Mouse (Mus musculus) kidney, embryonic 15.5 days (tissue): ENCODE data around the gene Mrps5. TPM values are rescaled to one million over a fixed set of nuclear protein-coding genes. Genes with fewer than 3 reads are reported as not detected.

Experiments used
- ATAC-seq: fragments of 200-750 bp; cut with Nextera tagmentation; replicated peaks from 2 replicates; pipeline ENCODE4 v1.8.0; 2017; ENCODE audit warnings: moderate TSS enrichment; ENCODE audit not compliant: low FRiP score
- H3K27ac ChIP-seq: fragments of 300-500 bp; sonication (generic); 2 replicates; pipeline ENCODE4 v1.5.1; 2015; ENCODE audit warnings: mild to moderate bottlenecking, inconsistent platforms
- H3K27me3 ChIP-seq: fragments of 300-500 bp; sonication (generic); 2 replicates; pipeline ENCODE4 v1.6.1; 2015; ENCODE audit warnings: inconsistent platforms
- H3K36me3 ChIP-seq: fragments of 300-500 bp; sonication (generic); 2 replicates; pipeline ENCODE4 v1.6.1; 2015; ENCODE audit warnings: inconsistent platforms
- H3K4me1 ChIP-seq: fragments of 300-500 bp; sonication (generic); 2 replicates; pipeline ENCODE4 v1.6.1; 2015; ENCODE audit warnings: inconsistent platforms
- H3K4me2 ChIP-seq: fragments of 300-500 bp; sonication (generic); 2 replicates; pipeline ENCODE4 v1.6.1; 2015; ENCODE audit warnings: moderate library complexity, mild to moderate bottlenecking, inconsistent platforms
- H3K4me3 ChIP-seq: fragments of 300-500 bp; sonication (generic); replicated peaks from 2 replicates; pipeline ENCODE4 v1.5.1; 2015; ENCODE audit warnings: mild to moderate bottlenecking, inconsistent platforms
- H3K9ac ChIP-seq: fragments of 300-500 bp; sonication (generic); 2 replicates; pipeline ENCODE4 v1.6.1; 2015; ENCODE audit warnings: mild to moderate bottlenecking, inconsistent platforms
- H3K9me3 ChIP-seq: fragments of 300-500 bp; sonication (generic); replicated peaks from 2 replicates; pipeline ENCODE4 v1.6.1; 2016; ENCODE audit warnings: inconsistent platforms
- WGBS: fragments of 180-500 bp; shearing (Covaris S2); methylation state at CpG from one replicate; pipeline ENCODE4 v1.1.7; 2015; ENCODE audit warnings: mixed read lengths; 5-methylcytosine and 5-hydroxymethylcytosine counted together
- polyA plus RNA-seq: library from polyadenylated mRNA; unstranded; fragments of >200 nt; fragmentation: Nextera tagmentation; extraction: Ambion mirVana; gene quantifications from 2 replicates; pipeline ENCODE4 v1.2.1, GENCODE M21; 2015

Mrps5 gene
- polyA plus RNA-seq: 150 and 161 TPM in 2 replicates

DNA sequence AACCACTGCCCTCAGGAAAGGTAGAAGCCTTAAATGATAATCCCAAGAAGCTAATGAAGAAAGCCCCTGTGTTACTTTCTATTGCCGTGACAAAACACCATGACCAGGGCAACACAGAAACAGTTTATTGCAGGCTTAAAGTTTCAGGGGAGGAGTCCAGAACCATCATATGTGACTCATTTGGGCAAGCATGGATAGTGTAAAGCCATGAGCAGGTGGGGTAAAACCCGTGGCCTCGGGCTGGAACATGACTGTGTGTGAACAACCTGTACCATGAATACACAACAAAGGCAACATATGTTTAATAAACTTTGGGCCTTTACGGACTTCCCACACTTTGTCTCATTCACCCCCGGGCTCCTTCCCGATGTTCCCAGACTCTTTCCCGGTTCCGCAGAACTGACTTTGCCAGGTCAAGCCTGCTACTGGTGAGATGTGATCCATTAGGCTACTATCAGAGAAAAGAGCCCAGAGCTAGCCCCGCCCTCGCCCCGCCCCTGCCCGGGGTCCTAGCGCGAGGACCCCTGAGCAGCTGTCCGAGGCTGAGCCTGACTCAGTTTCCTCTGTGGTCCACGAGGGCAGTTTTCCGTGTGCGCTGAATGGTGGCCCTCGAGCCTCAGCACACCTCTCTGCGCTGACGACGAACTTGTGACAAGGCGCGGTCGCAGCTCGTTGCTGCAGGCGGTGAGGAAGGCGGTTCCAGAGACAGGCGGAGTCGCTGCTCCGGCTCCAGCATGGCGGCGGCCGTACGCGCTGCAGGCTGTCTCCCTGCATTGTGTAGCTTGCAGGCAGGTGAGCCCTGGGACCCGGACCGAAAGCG, at the start of gene Mrps5, which contains the start of gene Zfp661:
TSS of gene Mrps5 (plus strand) at position 529 of the 820 bp plus-strand sequence.
TSS of gene Zfp661 (minus strand) at position 401 of the 820 bp plus-strand sequence.
- Histone ChIP-seq H3K36me3 (peaks cover 10% of the 10 kb centered on the region), H3K4me1 (peaks cover 40% of the 10 kb centered on the region), H3K9me3 (no peaks in the 10 kb centered on the region), H3K27me3 (no peaks in the 10 kb centered on the region), H3K4me3 (peak within 1 kb of the TSS; percentile 89), H3K27ac (peak within 1 kb of the TSS; percentile 91), H3K4me2 (peak within 1 kb of the TSS; percentile 75), H3K9ac (peak within 1 kb of the TSS; percentile 64)
- 4% methylated on average over 39 of the region's 39 CpGs for WGBS
- peak; percentile 85 for ATAC-seq

DNA sequence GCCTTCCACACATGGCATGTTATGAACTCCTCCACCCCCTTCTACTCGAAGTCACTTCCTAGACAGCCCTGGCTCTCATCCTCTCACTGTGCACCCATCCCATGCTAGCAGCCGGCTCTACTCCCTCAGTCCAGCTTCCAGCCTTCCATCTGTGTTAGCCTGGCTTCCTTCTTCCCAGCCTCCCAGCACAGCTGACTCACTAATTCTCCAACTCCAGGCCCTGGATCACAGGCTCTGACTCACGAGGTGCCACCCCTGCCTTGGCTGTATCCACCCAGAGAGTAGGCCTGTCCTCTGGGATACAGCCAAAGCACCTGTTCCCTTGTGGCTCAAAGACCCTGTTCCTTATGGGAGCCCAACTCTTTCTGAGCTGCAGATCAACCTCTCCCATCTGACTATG, 49.5 kb upstream of the Mrps5 start:
- Histone ChIP-seq H3K9ac (no peak overlapping the region), H3K36me3 (no peaks in the 10 kb centered on the region), H3K27ac (no peak overlapping the region), H3K9me3 (no peaks in the 10 kb centered on the region), H3K4me1 (peaks cover 8% of the 10 kb centered on the region), H3K4me2 (no peak overlapping the region), H3K4me3 (no peak overlapping the region), H3K27me3 (peaks cover 46% of the 10 kb centered on the region)
- 68% methylated on average over 3 of the region's 3 CpGs for WGBS
- ATAC-seq: no peak

DNA sequence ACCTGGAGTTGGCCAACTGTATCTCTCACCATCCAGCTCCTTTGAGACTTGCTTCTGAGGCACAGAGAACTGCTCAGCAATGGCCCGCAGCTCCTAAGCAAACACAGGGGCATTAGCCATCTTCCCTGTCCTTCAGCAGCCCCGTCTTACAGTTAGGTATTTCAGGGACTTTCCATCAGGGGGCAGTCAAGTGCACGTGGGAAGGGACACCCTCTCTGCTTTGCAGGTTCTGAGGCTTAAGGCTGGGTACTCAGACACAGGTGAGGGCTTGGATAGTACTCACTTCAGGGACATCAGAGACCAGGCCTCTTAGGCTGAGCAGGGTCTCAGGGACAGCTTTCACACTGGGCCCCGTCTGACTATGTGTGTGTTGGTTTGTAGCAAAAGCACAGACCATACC, 47.5 kb upstream of the Mrps5 start:
- H3K36me3 ChIP-seq: no peaks in the 10 kb centered on the region
- H3K4me3 ChIP-seq: no peak overlapping the region
- peaks cover 8% of the 10 kb centered on the region for H3K4me1 ChIP-seq
- ATAC-seq: no peak
- H3K27ac ChIP-seq: no peak overlapping the region
- no peak overlapping the region for H3K4me2 ChIP-seq
- 20% methylated on average over 4 of the region's 4 CpGs for whole genome bisulfite sequencing
- no peak overlapping the region for H3K9ac ChIP-seq
- no peaks in the 10 kb centered on the region for H3K9me3 ChIP-seq
- H3K27me3 ChIP-seq: peaks cover 57% of the 10 kb centered on the region

DNA sequence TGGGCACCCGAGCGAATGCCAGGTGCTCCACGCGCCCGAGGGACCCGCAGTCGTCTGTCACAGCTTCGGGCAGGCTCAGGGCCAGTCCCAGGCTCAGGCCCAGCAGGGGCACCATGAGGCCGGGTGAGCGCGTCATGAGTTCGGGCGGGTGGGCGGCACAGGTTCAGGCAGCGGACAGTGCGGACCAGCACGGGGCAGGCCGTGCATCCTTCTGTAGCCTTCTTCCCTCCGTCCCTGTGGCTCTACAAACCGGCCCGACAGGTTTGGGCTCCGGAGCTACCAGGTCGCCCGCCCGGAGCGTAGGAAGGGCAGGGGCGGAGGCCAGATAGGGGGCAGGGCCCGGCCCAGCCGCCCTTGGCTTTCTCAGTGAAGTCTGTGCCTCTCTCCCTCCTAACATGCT, 45.8 kb upstream of the Mrps5 start, which contains the start of gene Prom2:
TSS of gene Prom2 (minus strand) at position 283 of the 400 bp plus-strand sequence.
- no peaks in the 10 kb centered on the region for H3K9me3 ChIP-seq
- no peaks in the 10 kb centered on the region for H3K36me3 ChIP-seq
- WGBS: 3% methylated on average over 29 of the region's 29 CpGs
- H3K4me2 ChIP-seq: peak within 1 kb of the TSS; percentile 56
- peak within 1 kb of the TSS; percentile 32 for H3K4me3 ChIP-seq
- peak; percentile 71 for ATAC-seq
- H3K9ac ChIP-seq: no peak within 1 kb of the TSS
- peaks cover 8% of the 10 kb centered on the region for H3K4me1 ChIP-seq
- H3K27me3 ChIP-seq: peaks cover 57% of the 10 kb centered on the region
- H3K27ac ChIP-seq: peak within 1 kb of the TSS; percentile 38; the same call in 1 of the 2 replicates

DNA sequence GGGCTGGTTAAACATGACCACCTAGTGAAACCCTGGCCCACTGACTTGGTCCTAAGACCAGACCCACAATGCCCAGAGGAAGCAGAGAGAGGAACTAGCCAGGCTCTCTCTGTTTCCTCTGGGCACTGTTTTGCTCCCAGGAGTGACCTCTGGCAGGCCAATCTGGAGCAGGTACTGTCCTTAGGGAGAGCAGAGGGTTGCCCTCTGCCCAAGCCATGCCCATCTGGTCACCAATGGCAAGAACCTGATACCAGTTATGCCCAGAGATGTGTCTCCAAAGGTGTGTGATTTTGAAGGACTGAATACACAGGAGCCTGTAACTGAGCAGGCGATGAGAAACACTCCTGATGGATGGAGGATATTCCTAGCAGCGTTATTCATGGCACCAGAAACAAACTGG, 45.3 kb upstream of the Mrps5 start:
- H3K9me3 ChIP-seq: no peaks in the 10 kb centered on the region
- 91% methylated on average over 2 of the region's 2 CpGs for WGBS
- no peak overlapping the region for H3K4me2 ChIP-seq
- no peak overlapping the region for H3K4me3 ChIP-seq
- peaks cover 57% of the 10 kb centered on the region for H3K27me3 ChIP-seq
- no peak overlapping the region for H3K27ac ChIP-seq
- ATAC-seq: no peak
- H3K9ac ChIP-seq: no peak overlapping the region
- peaks cover 8% of the 10 kb centered on the region for H3K4me1 ChIP-seq
- no peaks in the 10 kb centered on the region for H3K36me3 ChIP-seq

DNA sequence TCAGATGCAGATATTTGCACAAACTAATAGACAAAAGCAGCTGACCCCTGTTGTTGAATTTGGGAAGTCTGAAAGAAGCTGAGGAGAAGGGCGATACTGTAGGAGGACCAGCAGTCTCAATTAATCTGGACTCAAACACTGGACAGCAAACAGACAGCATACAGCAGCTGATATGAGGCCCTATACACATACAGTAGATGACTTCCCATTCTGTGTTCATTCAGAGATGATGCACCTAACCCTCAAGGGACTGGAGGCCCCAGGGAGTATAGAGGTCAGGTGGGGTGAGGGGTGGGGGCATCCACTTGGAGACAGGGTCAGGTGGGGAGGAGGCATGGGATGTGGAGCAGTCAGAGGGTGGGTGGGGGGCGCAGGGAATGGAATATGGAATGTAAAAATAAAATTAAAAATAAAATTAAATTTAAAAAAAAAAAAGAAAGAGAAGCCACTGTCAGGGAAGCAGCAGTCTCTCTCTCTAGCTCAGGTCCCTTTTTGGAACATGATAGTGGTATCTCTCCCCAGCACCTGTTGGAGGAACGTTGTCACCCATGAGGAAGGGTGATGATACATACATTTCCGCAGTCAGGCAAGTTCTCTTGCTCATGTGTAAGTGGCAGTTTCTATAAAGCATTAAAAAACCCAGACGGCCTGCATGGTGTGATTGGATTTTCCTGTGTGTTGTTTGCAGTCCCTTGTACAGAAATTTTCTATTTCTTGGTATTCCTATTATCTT, 38.5 kb upstream of the Mrps5 start:
- no peaks in the 10 kb centered on the region for H3K4me1 ChIP-seq
- ATAC-seq: no peak
- 80% methylated on average over 5 of the region's 5 CpGs for WGBS

DNA sequence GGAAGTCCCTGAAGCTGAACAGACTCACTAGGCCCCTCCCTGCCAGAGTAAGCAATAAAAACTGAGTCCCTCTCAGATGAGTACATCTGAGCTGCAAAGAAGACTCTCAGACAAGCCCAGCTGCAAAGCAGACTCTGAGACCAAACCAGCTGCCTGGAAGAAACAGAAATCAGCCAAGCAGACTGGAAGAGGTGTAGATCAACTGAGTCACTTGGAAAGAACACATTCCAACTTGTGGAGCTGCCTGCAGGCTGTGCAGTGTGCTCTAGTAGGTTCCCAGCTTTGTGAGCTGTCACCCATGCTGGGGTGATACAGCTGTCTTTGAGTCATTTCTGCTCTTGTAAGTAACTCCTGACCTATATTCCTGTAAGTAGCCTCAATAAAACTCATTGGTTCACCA, 37.3 kb upstream of the Mrps5 start:
- no peak overlapping the region for H3K27ac ChIP-seq
- no peak overlapping the region for H3K9ac ChIP-seq
- H3K4me1 ChIP-seq: no peaks in the 10 kb centered on the region
- H3K4me2 ChIP-seq: no peak overlapping the region
- no peaks in the 10 kb centered on the region for H3K9me3 ChIP-seq
- H3K27me3 ChIP-seq: no peaks in the 10 kb centered on the region
- no peaks in the 10 kb centered on the region for H3K36me3 ChIP-seq
- ATAC-seq: no peak
- H3K4me3 ChIP-seq: no peak overlapping the region

More for the DNA sequence above, 38.5 kb upstream of the Mrps5 start:
- Histone ChIP-seq H3K9ac (no peak overlapping the region), H3K4me3 (no peak overlapping the region), H3K36me3 (no peaks in the 10 kb centered on the region), H3K9me3 (no peaks in the 10 kb centered on the region), H3K4me2 (no peak overlapping the region), H3K27me3 (peaks cover 1% of the 10 kb centered on the region), H3K27ac (no peak overlapping the region)

DNA sequence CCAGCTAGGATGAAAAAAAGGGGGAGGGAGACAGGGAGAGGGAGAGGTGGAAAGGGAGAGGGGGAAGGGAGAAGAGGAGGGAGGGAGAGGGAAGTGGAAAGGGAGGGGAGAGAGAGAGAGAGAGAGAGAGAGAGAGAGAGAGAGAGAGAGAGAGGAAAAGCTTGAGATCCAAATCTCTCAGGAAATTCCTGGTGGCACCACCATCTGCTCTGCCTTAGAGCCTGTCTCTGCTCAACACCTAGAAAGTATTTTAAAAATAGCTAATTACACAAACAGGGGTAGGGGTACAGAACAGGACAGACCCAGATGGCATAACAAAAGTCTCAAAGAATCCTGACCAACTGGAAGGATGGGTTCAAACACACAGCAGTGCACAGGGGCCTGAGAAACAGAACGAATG, 36.6 kb upstream of the Mrps5 start:
- Histone ChIP-seq H3K9ac (no peak overlapping the region), H3K27ac (no peak overlapping the region), H3K27me3 (no peaks in the 10 kb centered on the region), H3K4me2 (no peak overlapping the region), H3K4me1 (no peaks in the 10 kb centered on the region), H3K36me3 (no peaks in the 10 kb centered on the region), H3K9me3 (no peaks in the 10 kb centered on the region), H3K4me3 (no peak overlapping the region)
- ATAC-seq: no peak
- WGBS: 73% methylated on average over 1 of the region's 1 CpGs

DNA sequence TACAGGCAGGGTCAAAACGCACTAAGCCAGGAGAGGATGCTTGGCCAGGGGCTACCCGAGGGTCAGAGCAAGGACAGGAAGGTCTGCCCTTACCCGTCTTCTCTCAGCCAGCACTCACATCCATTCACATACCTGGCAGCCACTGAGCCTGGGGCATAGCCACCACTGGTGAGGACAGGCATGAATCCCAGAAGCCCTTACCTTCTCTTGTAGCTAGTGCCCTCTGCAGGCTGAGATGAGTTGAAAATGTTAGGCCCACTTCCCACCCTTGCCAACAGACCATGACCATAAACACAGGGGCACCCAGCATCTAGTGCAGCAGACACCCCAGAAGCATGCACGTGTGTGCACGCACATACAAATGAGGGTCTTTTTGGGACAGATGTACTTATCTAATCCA, 35.9 kb upstream of the Mrps5 start:
- Histone ChIP-seq H3K9me3 (no peaks in the 10 kb centered on the region), H3K4me2 (no peak overlapping the region), H3K27me3 (no peaks in the 10 kb centered on the region), H3K4me3 (no peak overlapping the region), H3K9ac (no peak overlapping the region), H3K36me3 (no peaks in the 10 kb centered on the region), H3K4me1 (no peaks in the 10 kb centered on the region), H3K27ac (no peak overlapping the region)
- ATAC-seq: no peak
- 55% methylated on average over 5 of the region's 5 CpGs for WGBS

DNA sequence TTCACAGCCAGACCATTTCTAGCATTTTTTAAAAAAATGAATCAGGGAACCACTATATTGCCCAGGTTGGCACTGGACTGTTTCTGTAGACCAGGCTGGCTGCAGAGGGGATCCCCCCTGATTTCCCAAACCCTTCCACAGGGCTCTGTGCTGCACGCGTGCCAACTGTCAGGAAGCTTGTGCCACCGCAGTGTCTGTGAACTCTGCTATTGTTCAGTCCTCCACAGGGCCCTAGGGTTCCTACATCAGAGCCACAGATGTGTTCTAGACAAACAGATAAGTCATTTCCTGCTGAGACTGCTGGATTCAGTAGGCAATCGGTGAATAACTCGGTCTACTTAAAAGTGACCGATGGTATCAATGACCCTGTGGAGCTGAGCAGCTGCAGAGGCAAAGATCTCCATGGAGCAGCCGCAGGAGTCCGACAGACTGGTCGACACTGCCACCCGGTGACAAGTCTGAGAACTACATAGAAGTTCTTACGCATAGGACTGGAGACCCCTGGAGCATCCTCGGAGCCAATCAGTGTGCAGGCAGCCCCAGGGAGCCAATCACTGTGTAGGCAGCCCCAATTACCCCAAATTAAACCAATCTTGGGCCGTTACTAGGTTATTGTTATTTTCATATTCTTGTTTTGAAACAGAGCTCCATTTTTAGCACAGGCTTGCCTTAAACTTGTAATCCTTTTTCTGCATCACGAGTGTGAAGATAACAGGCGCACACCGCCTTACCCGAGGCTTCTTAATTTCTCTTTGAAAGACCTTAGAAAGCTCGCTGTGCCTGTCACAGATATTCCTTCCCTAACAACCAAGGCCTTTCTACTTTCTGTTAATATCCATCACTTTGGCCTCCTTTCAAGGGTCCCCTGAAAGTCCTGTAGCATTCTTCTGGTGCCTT, 27.7 kb upstream of the Mrps5 start:
- H3K27ac ChIP-seq: no peak overlapping the region
- peak; percentile 97 for ATAC-seq
- 16% methylated on average over 18 of the region's 18 CpGs for WGBS
- H3K9ac ChIP-seq: no peak overlapping the region
- H3K4me3 ChIP-seq: 0 out of 2 replicates have a peak overlapping the region, but pooled peaks have one; percentile 1
- peaks cover 33% of the 10 kb centered on the region for H3K27me3 ChIP-seq
- H3K36me3 ChIP-seq: no peaks in the 10 kb centered on the region
- 0 out of 2 replicates have a peak, but pooled peaks cover 3% of the 10 kb centered on the region for H3K4me1 ChIP-seq
- no peaks in the 10 kb centered on the region for H3K9me3 ChIP-seq
- H3K4me2 ChIP-seq: peak overlapping the region; percentile 42

DNA sequence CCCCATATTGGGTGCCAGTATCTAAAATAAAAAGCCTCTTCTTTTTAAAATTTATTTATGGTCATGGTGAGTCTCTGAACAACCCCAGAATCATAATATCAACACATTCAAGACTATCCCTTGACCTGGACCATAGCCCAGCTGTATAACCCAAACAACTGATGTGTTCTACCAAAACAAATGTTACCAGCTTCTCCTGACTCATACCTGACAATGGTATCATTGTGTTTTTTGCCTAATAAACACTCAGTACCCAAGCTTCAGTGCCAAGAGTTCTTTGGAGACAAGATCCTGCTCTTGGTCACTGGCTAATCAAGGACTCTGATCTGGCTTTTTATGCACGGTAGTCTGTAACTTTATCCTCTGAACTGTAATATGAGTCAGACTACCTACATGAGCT, 13.7 kb upstream of the Mrps5 start:
- Histone ChIP-seq H3K9ac (no peak overlapping the region), H3K27ac (no peak overlapping the region), H3K9me3 (no peaks in the 10 kb centered on the region), H3K36me3 (peaks cover 26% of the 10 kb centered on the region), H3K4me2 (no peak overlapping the region), H3K27me3 (no peaks in the 10 kb centered on the region), H3K4me1 (no peaks in the 10 kb centered on the region), H3K4me3 (no peak overlapping the region)
- WGBS: 33% methylated on average over 1 of the region's 1 CpGs
- no peak for ATAC-seq
